Mouse (Mus musculus) bone marrow, adult 2 months (tissue): ENCODE data around the gene Nxf1. TPM values are rescaled to one million over a fixed set of nuclear protein-coding genes. Genes with fewer than 3 reads are reported as not detected.

Source experiments
- H3K27ac ChIP-seq: fragments of 200-500 bp; 2 replicates; pipeline ENCODE4 v1.5.1; 2012; ENCODE audit warnings: low read depth, mild to moderate bottlenecking, control low read depth, inconsistent platforms, low read length; ENCODE audit not compliant: control insufficient read depth, poor library complexity, insufficient read depth
- H3K4me1 ChIP-seq: fragments of 200-500 bp; 2 replicates; pipeline ENCODE4 v1.6.1; 2011; ENCODE audit warnings: low read length; ENCODE audit not compliant: control insufficient read depth, insufficient read depth
- H3K4me3 ChIP-seq: fragments of 200-500 bp; replicated peaks from 2 replicates; pipeline ENCODE3; 2011; ENCODE audit warnings: mild to moderate bottlenecking, low read depth, low read length, control low read depth; ENCODE audit not compliant: control insufficient read depth
- CTCF ChIP-seq: fragments of 200-500 bp; IDR thresholded peaks from 2 replicates; pipeline ENCODE4 v1.5.1; 2011; ENCODE audit warnings: low read length, control low read depth; ENCODE audit not compliant: control insufficient read depth, insufficient read depth
- POLR2A ChIP-seq: fragments of 200-500 bp; IDR thresholded peaks from 2 replicates; pipeline ENCODE4 v1.6.1; 2011; ENCODE audit warnings: low read depth, mild to moderate bottlenecking, control low read depth, low read length, borderline replicate concordance; ENCODE audit not compliant: control insufficient read depth
- WGBS: fragments of 180-500 bp; shearing (Covaris S2); methylation state at CpG from one replicate; pipeline ENCODE4 v1.1.7; 2018; 5-methylcytosine and 5-hydroxymethylcytosine counted together
- polyA plus RNA-seq: library from polyadenylated mRNA; stranded (reverse); fragments of >200 nt; gene quantifications from 2 replicates; pipeline ENCODE4 v1.2.4, GENCODE M21; 2011; ENCODE audit warnings: low replicate concordance; ENCODE audit not compliant: missing spikeins, insufficient read depth, insufficient read length

Nxf1 gene
- polyA plus RNA-seq, 1 experiment = 589 TPM

DNA sequence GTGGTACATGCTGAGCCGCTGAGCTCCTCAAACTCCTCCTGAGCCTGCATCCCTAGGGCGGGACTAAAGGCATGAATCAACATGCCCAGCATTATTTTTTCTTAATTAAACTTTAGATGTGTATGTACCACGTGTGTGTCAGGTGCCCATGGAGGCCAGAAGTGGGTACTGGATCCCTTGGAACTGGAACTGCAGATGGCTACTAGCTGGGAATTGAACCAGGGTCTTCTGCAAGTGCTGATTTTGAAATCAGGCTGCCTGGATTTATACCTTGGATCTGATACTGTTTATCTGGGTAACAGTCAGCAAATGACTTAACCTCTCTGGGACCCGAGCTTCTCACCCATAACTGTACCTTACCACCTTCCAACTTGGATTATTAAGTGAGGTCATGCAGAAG is 34.9 kb upstream of the Nxf1 start:
- H3K4me3 ChIP-seq = peak overlapping the region; percentile 46
- H3K4me1 ChIP-seq = peaks cover 1% of the 10 kb centered on the region; the same call in 1 of the 2 replicates
- WGBS = 43% methylated on average over 4 of the region's 4 CpGs
- peak overlapping the region; percentile 17; the same call in 1 of the 2 replicates for H3K27ac ChIP-seq
- TF ChIP-seq POLR2A (no peak), CTCF (no peak)

DNA sequence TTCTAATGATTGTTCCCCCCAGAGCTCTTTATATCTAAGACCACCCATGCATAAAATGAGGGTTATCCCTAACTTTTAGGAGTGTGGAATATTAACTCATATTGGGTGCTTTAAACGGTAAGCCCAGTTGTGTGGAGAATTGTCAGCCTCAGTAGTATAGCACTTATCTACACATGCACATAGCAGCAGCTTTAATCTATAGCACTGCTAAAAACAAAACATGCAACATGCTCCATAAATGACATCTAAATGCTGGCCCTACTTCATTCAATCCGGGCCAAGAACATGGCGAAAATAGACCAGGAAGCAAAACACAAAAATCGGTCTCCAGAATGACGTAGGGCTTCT is 34.3 kb upstream of the Nxf1 start:
- H3K4me1 ChIP-seq = peaks cover 1% of the 10 kb centered on the region; the same call in 1 of the 2 replicates
- WGBS = under 1% methylated on average over 5 of the region's 5 CpGs

DNA sequence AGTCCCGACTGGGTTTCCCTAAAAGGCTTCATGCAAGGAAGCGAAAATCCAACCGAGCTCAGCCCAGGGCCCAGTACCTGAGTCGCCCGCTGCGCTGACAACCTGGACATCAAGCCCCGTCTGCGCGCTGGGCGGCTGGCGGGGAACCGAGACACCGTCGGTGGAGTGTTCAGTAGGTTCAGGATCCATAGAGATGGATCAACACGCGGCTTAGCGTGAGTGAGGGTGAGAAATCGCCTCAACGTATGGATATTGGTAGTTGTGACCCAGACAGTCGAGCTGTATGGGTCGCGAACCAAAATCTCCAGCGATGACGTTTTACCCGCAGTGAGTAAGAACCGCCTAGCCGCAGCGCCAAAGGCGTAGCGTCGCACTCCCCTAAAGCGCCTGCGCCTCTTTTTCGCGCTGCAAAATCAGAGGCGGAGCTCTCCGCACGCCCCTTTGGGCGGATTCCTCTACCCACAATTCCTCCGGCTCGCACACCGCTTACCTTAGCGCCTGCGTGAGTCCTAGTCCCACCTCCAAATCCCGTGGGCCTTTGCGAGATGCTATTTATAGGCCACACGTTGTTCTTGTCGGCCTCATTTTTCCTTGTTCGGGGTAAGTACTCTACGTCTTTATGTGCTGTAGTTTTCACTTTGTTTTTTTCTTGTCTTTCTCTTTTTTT is 33.8 kb upstream of the Nxf1 start, which contains the start of gene Slc3a2:
Slc3a2 (minus strand) TSS at position 463 of the 667 bp plus-strand sequence.
- H3K4me3 ChIP-seq = peak within 1 kb of the TSS; percentile 84
- H3K4me1 ChIP-seq = peaks cover 1% of the 10 kb centered on the region; the same call in 1 of the 2 replicates
- WGBS = under 1% methylated on average over 50 of the region's 50 CpGs

More for the DNA sequence above, 34.3 kb upstream of the Nxf1 start:
- H3K27ac ChIP-seq = peak overlapping the region; percentile 97
- TF ChIP-seq POLR2A (no peak), CTCF (no peak)
- peak overlapping the region; percentile 82 for H3K4me3 ChIP-seq

DNA sequence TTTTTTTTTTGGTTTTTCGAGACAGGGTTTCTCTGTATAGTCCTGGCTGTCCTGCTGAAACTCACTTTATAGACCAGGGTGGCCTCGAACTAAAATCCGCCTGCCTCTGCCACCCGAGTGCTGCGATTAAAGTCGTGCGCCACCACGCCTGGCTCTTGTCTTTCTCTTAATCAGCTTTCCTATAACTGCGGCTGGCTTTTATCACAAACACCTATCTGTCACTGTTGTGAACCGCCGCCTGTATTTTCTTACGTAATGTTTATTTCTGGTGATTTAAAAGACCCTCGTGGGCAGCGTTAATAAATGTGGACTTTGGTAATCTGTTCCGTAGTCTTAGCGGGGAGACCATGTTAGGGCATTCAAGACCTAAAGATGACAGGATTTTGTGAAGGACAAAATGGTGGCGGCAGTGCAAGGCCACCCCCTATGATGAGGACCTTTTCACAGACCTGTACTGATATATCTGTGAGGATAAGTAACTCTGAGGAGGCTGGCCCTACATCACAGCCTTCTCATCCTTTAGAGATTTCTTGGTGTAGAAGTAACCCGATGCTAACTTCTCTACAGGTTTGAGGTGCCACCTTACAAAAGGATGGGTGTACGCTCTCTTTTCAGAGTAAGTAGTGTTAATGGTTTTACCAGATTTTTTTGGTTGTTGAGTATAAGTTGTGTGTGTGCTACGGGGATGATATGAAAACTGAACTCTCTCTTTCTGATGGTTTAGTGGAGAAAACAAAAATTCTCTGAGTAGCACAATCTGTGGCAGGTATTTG is 33.1 kb upstream of the Nxf1 start:
- H3K4me3 ChIP-seq = peak overlapping the region; percentile 84
- under 1% methylated on average over 20 of the region's 20 CpGs for WGBS
- peak overlapping the region; percentile 56; the same call in 1 of the 2 replicates for H3K27ac ChIP-seq
- peaks cover under 1% of the 10 kb centered on the region; the same call in 1 of the 2 replicates for H3K4me1 ChIP-seq
- TF ChIP-seq CTCF (no peak), POLR2A (no peak)

More for the DNA sequence above, 33.8 kb upstream of the Nxf1 start, which contains the start of gene Slc3a2:
- TF ChIP-seq POLR2A = peak; percentile 83
- TF ChIP-seq CTCF = no peak
- H3K27ac ChIP-seq = peak within 1 kb of the TSS; percentile 97

DNA sequence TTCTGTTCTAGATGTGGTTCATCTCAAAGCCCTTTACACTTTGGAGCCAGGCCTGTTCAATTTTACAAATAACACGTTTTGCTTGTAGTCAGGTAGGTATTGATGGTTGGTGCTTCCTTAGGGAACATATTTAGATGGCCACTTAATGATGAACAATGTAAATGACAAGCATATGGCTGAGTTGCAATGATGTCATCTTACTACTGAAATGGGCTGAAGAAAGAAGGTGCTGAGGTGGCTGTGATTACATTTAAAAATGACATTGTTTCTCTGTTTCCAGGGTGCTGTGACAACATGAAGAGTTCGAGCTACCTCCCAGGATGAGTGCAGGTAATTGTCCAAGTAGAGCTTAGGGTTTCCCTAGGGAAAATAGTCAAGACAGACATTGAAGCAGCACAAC is 32.5 kb upstream of the Nxf1 start:
- H3K4me3 ChIP-seq = peak overlapping the region; percentile 84
- no peak overlapping the region for H3K27ac ChIP-seq
- no peaks in the 10 kb centered on the region; the same call in 1 of the 2 replicates for H3K4me1 ChIP-seq
- WGBS = 3% methylated on average over 2 of the region's 2 CpGs
- TF ChIP-seq POLR2A (no peak), CTCF (no peak)

DNA sequence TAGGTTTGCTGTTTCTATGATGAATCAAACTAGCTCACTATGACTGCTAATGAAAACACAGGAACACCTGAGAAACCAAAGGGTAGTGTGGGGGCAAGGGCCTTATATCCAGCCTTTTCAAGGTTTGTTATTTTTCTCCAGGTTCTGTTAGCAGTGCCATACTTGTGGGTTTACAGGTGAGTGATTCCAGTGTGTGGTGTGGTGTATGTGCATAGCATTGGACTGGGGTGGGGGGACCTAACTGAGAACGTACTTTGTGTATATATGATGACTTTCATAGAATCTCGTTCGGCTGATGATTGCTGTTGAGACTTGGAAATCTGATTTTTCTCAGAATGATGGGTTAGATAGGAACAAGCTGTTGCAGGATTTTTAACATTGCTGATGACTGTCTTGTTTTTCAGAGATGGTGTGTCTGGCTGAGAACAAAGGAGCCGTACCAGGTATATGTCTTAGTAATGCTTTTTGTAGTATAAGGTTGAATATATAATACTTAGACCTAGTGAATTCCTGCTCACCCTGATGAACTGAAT is 31.7 kb upstream of the Nxf1 start:
- Histone ChIP-seq H3K4me3 (no peak overlapping the region), H3K27ac (no peak overlapping the region), H3K4me1 (no peaks in the 10 kb centered on the region; the same call in 1 of the 2 replicates)
- no peak for TF ChIP-seq CTCF
- TF ChIP-seq POLR2A = no peak
- WGBS = 54% methylated on average over 4 of the region's 4 CpGs

DNA sequence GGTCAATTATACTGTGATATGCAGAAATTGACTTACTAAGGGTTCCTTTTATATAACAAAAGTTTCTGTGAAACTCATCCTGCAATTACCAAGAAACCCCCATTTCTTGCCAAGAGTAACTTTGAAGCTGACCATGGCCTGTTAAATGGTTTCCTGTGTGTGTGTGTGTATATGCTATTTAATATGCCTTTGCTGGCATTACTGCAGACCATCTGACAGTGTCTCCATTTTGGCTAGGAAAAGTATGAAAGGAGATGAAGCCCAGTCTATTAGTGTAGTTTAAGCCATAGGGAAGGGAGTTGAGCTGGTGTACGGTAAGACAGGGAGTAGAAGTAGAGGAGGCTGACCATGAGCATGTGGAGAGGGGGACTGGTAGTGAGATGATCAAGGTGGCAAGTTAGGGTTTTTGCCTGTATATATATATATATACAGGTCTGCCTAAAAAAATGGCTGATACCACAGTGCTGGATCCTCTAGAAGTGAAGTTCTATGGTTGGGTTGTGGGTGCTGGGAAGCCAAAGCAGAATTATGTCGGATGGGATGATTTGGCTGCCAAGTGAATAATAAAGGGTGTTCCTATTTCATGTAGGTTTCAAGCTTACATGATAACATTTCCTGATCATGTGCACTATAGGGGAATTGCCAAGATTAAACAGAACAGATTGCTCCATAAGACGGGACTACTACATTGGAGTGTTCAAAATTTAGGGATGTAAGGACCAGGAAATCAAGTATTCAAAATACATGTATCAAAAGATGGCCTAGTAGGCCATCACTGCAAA is 30.1 kb upstream of the Nxf1 start:
- no peak for TF ChIP-seq POLR2A
- TF ChIP-seq CTCF = no peak
- Histone ChIP-seq H3K27ac (no peak overlapping the region), H3K4me1 (no peaks in the 10 kb centered on the region; the same call in 1 of the 2 replicates), H3K4me3 (no peak overlapping the region)
- WGBS = 51% methylated on average over 3 of the region's 3 CpGs
